Mouse (Mus musculus): ENCODE results near the gene Kirrel3.

Gene Kirrel3

DNA sequence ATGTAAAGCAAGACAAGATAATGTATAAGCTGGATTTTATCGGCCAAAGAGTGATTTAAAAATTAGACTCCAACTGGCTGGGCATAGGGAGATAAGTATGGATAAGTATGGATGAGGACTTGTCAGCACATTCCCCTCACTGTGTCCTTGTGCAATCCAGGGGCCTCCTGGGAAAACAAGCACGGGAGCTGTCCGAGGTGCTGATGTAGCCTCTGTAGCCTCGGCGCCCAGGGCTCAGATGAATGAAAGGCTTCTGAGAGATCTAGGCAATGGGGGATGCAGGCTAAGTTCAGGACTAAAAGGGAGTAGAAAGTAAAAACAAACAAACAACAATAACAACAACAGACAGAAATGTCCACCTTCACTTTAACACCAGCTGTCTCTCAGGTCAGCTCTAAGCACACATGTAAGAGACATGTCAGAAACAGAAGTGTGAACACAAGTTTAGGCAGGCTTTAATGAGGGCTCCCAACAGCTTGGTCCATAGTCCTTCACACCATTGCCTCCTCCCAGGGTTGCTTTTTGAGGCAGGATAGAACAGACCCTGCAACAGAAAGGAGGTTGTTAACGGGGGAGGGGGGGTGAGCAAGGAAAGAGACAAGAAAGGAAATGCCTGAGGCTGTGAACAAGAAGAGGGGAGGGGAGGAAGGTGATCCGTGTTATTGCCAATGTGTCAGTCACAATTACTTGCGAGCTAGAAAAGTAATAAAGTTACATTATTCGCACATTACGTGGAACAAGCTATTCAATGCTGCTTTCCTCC is 352.2 kb downstream of the Kirrel3 start:
- peak; percentile 43 for DNase-seq

DNA sequence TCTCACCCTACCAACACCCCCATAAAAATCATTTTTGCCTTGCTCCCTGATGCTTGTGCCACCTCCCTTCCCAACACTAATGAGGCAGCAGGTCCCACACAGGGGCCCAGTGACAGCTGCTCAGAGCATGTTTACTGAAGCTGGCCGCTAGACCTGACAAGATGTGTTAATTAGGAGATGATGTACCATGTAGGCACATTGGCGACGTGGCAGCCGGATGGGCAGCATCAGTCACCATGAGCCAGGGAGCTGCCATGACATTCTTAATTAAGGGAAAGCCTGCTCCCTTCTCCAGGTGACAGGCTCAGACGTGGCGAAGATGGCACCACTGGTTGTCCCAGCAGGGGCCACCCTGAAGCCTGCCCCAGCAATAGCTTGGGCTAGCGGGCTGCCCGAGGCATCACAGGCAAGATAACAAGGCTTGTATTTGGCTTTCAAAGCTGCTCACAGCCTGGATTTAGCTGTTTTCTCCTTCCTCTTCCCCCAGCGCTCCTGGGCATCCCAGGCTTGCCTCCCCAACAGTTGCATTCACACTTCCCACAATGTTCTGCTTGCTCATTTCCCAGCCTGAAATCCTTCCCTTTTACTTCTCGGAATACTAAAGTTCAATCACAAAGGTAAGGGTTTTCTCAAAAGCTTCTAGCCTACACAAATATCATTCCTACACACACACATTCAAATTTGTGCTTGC is 357.7 kb downstream of the Kirrel3 start:
- DNase-seq: no peak

DNA sequence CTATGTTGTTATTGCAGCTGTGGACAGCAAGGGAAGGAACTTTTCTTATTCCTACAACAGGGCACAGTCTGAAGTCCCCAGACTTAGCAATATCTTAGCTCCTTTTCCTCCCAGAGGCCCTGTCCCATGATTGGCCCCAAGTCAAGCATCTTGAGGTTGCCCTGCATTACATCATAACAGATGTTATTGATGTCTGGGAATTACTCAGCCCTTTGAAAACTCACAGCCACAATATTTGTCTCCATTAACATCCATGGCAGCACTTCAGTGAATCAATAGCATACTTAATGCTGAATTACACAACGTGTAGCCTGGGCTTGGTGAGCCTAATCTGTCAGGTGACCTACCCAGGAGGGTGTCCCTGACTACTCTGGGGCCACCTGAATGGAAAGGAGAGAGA is 360.7 kb downstream of the Kirrel3 start:
- DNase-seq: no peak

DNA sequence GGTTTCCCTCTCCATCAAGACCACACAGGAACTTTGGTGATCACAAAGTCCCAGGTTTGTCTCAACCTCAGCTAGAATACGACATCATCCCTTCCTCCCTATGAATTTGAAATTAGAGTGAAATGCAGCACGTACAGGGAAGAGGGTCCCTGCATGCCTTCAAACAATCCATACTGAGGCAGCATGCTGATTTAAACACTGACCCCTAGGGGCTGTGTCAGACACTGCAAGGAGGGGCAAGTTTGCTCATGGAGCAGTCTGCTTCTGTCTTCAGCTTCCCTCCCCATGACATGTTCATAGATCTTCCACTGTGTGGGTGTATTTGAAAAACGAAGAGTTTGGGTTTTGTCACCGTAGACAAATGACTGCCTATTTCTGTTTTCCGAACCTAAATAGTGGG is 362.0 kb downstream of the Kirrel3 start:
- no peak for DNase-seq

DNA sequence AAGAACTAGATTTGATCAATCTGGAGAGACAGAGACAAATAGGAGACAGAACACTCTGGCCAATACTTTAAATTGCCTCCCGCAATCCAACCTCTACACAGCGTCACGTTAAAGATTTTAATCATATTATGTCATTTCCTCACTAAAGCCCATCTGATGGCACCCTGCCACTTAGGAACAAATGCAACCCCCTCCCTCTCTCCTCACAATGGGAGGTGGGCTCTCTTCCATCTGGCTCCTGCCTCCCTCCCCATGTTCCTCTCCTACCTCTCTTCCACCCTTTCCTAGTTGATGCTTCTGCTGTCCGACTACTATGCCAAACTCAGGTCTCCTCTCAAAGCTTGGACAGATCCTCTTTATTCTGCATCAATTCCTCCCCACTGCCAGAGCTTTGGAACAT is 365.4 kb downstream of the Kirrel3 start:
- no peak for DNase-seq

DNA sequence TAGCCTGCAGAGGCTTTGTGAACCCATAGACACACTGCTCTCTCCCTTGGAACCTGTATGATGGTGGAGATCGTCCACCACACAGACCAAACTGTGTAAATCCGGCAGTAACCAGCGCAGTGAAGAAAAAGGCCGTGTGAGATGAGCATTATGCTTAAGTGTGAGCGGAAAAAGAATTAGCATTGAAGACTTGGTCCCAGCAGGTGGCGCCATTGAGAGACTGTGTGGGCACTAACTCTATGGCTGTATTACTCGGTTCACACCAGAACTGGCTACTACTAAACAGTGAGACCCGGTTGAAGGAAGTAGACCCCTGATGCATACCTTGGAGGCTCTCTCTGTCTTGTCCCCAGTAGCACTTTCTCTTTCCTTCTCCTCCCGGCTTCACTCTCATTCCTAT is 371.9 kb downstream of the Kirrel3 start:
- no peak for DNase-seq

DNA sequence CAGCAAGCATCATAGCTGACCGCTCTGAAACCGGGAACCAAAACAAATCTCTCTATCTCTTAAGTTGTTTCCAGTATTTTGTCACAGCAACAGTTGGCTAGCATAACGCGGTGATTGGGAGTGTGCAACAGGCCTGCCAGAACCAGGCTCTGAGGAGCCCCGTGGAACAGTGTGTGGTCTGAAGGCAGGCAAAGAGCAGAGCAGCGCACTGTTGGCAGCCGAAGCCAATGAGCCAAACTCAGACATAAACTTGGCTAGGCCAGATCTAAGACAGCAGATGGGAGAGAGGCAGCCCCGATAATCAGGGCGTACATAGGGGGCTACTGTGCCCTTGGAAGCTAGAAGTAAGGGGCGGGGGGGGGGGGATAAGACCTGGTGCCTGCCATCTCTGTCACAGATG is 372.4 kb downstream of the Kirrel3 start:
- no peak for DNase-seq

DNA sequence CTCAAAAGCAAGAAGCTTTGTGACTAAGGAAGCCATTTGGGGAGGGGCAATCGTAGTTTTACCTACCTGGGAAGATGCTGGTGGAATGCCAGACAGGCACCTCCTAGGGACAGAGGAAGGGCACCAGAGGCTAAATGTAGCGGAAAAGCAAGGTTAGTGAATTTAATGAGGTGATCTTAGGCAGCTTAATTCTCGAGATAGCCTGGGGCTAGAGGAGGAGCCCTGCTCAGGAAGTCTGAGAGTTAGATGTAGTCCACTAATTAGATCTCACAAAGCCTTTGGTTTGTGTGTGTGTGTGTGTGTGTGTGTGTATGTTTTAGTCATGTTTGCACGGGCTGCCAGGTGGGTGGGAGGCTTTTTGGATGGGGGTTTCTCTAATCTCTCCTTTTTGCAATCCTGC is 375.2 kb downstream of the Kirrel3 start:
- DNase-seq: no peak

DNA sequence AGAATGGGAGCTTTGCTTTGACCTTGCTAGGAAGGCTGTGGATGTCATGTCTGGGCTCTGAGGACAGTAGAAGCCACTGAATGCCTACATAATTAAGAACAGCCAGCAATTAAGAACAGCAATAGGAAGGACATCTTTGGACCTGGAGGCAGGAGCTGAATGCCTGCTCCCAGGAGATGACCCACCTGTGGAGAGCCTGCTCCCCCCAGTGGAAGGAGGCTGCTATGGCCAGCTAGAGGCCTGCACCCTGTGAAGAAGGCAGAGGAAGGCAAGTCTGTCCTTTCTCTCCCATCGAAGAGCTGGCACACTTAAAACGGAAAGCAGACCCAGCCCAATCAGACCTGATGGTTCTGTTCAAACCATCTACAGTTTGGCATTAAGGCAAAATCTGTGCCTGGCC is 376.1 kb downstream of the Kirrel3 start:
- peak; percentile 55 for DNase-seq

DNA sequence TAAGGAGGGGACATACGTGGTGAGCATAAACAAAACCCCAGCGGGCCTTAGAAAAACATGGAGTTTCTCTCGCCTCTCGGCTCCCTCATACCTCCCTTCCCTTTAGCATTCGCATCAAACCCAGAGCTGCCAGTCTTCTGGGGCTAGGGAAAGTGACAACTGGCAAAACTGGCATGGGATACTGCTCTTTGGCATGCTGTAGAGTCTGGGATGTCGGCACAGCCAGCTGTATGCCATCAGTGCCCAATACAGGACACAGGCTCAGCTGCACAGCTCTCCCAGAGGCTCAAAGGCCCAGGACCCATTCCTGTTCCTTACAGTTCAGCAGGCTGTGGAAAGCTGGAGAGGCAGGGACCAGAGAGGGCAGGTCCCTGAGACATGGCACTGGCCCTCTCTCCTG is 379.9 kb downstream of the Kirrel3 start:
- no peak for DNase-seq

DNA sequence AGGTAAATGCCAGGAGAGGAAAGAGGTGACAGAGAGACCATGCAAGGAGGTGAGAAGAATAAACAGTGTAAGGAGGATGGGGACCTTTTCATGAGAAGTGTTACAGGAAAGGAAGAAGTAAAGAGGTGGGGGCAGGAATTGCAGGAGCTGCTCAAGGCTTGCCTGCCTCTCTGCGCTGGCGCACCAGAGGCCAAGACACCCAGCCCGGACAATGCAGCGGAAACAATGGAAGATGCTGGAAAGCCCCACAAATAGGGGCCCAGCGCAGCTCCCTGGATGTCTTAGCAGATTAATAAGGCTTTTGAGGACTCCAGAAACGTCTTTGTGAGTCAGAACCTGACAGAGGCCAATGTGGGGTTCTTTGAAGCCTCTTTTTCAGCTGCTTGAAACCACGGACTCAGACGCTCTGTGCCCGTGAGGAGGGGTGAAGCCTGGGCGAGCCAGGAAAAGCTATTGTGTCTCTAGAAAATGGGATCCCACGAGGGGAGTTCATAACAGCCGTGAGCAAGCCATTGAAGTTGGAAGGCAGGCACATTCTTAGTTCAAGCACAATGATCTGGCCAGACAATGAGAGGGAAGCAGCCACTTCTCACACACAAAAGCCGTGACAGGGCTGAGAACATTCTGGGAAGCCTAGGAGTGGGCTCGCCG is 385.7 kb downstream of the Kirrel3 start:
- DNase-seq: no peak

DNA sequence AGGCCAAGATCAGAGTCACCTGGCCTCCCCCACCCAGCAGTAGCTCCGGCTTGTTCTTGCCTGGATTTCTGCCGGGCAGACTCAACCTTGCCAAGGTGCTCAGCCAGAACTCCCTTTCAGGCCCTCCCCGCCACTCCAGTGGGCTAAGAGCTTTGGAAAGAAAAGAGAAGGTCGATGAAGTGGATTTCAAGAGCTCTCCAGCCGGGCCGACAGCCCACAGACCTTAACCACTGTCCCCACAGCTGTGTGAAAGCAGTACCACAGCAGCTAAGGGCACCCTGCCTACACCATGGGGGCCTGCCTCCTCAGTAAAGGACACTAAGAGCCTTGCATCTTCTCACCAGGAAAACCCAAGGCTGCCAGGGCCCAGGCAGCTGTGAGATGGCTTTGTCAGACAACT is 389.5 kb downstream of the Kirrel3 start:
- no peak for DNase-seq

DNA sequence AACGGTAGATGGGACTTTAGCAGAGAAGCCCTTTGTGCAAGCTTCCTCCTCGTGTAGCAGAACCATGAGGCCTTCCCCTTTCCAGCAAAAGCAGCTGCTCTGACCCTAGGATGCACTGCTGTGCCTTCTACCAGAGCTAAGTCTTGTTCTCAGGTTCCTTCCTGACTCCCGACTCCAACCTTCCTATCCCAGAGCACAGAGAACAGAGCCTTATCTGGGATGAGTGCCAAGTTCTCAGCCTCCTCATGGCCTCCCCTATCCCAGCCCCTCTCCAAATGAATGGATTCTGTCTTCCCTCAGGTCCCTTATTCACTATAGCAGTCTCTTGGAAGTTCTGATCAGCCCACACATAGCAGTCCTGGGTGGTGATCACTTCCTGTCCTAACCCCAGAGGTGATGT is 391.5 kb downstream of the Kirrel3 start:
- no peak for DNase-seq

DNA sequence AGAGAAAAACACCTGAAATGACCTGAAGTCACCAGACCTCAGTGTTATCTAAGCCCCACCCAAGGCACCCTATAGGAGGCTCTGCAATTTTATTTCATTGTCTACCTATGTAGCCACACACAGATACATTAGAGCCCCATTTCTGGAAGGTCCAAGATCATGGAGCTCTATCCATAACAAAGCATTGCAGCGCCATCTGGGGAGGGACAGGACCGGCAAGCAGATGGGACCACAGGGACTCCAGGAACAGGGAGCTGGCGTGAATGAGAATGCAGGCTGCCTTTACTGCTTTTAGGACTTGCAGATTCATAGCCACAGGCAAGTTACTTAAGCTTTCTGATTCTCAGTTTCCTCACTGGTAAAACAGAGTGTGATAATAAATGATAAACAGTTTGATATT is 392.1 kb downstream of the Kirrel3 start:
- DNase-seq: no peak

DNA sequence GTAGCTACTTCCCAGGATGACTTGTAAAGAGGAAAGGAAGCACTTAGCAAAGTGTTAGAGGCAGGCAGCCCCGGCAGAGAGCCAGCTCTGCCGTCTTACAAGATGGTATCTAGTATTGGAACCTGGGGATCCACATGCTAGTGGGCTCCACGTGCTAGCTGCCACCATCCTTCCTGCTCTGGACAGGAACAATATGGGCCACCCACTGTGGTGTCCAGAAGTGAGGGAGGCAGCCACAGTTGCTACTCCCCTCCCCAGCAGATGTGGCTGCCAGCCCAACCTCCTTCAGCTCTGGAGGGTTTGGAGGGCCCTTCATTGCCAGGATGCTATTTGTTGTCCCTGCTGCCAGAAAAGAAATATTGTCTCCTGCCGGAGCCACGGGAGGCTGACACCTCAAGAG is 396.1 kb downstream of the Kirrel3 start:
- peak; percentile 27 for DNase-seq

DNA sequence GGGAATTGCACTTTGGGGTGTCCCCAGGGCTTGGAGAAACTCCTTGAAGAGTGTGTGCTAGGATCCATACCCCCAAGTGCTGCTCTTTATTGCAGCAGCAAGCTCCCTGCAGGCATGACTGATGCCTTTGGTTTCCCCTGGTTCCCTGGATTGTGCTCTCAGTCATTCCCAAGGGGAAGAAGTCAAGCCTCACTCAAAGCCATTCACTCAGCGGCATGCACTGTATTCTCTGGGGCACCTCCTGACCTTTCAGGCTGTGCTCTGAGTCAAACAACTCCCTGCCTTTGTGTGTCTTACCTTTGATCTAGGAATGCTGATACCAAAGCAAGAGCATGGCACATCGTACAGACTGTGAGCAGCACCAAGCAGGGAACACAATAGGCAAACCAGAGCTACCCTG is 396.5 kb downstream of the Kirrel3 start:
- no peak for DNase-seq

DNA sequence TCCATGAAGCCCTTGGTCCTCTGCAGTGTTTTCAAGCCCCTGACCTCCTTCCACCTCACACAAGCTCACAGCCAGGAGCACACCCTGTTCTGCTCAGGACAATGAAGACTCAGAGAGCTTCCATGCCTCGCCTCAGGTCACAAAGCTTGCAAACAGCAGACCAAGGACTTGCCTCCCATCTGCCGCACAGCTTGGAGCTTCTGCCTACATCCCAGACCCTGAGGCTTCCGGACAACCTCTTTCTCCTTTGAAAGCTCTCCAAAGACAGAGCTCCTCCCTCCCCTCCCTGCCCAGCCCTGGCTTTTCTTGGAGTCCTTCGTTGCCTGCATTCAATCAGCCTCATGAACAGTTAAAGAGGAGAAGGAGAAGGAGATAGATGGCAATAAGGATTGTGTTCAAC is 397.4 kb downstream of the Kirrel3 start:
- DNase-seq: no peak

DNA sequence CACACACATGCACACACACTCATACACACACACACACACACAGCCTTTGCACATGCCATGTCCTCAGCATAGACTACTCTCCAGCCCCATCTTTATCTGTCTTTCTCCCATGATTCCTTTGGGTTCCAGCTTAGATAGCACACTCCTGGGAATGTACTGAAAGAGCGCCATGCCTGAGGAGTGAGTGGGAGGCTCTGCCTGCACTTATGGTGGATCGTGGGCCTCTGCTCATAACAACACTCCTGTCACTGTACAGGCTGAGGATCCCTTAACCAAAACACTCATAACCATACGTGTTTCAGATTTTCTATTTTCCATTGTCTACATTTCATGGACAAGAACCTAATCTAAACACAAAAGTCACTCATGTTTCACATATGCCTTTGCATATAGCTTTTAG is 398.6 kb downstream of the Kirrel3 start:
- DNase-seq: no peak

DNA sequence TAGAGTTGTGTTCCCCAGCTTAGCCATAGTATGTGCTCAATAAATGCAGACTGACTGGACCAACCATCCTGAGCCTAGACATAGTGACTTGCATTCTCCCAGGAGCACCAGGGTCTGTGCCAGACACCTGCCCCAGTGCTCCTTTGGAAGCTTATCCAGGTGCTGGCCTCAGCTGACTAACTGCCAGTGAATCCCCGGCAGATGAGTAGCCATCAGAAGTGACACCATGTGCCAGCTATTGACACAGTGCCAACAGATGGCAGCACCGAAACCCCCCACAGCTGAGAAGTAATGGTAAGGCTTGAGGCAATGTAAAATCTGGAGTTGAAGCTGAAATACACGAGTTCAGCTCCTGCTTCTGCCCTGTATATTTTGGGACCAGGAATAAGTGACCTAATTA is 399.2 kb downstream of the Kirrel3 start:
- no peak for DNase-seq

DNA sequence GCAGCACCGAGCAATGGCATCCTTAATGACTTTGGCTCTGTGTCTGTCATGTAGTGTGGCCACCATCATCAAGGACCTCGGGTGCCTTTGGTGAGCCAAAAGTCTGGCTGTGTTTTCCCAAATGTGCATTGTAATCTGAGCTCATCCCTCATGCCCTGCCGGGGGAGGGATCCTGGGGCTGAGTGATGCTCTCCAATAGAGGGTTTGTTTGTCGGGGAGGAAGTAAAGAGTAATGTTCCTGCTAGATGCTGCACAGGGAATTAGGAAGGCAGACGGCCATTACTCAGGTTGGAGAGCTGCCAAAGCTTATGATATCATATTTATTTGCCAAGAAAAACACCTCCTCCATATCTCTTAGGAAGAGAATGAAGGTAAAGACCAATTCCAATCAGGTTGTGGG is 401.1 kb downstream of the Kirrel3 start:
- DNase-seq: no peak

DNA sequence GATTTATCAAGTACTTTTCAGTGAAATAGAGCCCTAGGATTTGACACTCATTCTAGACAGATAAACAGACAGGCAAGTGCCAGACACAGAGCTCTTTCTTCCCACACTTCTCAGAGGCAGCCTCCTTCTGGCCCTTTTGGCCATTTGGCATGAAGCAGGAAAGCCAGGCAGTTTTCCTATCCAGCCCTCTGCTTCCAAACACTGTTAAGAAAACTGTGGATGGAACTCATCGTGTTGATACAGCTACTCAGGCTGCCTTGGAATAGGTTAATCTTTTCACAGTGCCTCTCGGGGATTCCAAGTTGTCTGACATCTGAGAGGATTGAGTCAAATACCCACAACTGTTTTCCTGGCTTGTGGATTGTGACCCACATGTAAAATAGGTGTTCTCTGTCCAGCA is 401.5 kb downstream of the Kirrel3 start:
- no peak for DNase-seq

DNA sequence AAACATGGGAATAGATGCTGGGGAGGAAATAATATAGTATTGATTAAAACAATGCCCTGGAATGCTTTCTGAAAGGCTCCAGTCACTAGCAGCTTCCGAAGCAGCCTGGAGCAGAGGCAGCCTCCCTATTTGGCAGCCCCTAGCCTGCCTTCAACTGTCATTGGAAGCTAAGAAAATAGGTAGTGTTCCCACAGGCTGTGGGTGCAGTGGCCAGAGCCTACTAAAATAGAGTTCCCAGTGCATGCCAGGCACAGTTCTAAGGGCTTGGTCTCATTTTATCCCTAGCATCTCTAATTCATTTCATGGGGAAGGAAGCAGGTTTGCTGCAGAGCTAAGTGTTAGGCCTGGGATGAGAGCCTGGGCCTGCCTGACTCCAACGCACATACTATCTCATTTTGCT is 402.6 kb downstream of the Kirrel3 start:
- DNase-seq: no peak

DNA sequence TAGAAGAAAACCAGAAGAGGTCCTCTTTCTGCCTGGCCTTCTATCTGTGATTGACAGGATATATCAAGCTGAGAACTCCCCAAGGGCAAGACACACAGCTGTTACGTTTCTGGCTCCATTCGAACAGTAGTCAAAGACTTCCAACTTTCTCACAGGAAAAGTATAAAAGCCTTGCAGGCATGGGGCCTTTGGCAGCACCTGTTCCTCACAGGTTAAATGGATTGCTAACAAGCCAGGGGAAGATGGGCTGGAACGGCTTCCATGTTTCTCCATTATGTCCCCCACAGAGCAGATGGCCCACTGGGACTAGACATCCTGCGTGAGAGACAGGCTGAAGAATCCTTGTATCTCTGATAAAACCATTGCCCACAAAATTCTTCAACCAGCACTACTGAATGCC is 415.5 kb downstream of the Kirrel3 start:
- DNase-seq: no peak

DNA sequence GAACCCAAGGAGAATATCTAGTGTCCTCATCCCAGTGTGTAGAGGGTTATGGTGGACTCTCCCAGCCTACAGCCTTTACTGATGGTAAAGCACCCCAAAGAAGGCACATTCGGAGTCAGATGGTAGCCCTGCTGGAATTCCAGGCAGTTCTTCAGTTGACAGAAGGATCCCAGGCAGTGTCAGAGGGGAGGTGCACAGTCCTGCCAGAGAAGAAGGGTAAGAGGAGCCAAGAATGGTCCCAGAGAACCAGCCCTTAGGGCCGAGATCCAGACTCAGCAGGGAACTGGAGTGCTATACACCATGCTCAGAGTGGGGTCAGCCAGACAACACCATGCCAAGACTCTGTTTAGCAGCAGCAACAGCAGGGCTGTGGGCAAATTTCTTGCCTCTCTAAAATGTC is 416.2 kb downstream of the Kirrel3 start:
- DNase-seq: no peak

All from right cerebral cortex, postnatal 4 days (tissue).